Mouse (Mus musculus) spleen, postnatal 4 days (tissue): ENCODE results near the gene Lmx1a.

Source experiments
- DNase-seq, 2 experiments: peaks; one replicate each; pipeline ENCODE4 v3.0.0; 2022; ENCODE audit warnings: low spot score in 2 of 2

The Lmx1a gene

DNA sequence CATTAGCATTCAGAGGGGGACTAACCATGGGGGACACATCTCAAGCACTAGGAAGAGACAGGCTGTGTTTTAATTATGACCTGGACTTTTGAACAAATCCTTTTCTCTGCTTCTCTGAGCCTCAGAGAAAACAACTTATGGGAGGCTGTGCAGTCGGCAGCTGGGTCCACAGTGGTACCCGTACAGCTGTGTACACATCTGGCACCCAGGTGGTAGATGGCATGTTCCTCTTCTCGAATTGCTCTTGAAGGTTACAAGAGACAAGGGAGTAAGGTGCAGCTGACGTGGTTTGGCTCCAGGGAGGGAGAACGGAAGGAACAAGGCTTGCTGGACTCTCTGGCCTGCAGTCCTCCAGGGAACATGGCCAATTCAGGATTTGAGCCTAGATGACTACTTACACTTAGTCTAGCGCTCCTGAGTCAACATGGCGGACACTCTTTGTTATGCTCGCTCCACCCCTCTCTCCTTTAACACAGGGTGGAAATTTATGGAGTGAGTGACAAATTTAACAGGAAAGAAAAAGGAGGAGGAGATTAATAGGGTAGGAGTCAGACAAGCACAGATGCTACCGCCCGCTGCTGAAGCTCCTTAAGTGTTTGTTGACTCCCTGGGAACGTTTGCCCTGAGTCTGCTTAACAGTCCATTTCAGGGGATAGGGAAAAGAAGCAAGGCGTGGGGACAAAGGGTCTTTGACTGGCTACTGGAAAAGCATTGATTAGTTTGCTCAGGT lies 99.8 kb downstream of the Lmx1a start:
- DNase-seq = no peak

DNA sequence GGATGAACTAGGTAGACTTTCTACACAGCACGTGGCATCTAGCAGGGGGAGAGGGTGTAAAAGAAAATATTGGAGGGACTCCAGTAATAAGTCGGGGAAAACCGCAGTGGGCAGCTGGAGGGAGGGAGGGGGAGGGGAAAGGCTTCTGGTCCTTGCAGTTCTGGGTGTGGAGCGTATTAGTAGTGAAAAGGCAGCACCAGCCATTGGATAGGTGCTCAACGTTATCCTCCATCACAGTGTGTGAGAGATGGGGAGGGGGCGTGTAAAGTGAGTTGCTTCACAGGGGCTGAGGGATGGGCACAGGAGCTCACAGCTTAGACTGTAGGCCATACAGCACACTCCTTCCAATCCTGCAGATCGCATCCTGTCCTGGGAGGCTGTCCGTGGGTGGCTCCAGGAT lies 100.4 kb downstream of the Lmx1a start:
- no peak for DNase-seq

DNA sequence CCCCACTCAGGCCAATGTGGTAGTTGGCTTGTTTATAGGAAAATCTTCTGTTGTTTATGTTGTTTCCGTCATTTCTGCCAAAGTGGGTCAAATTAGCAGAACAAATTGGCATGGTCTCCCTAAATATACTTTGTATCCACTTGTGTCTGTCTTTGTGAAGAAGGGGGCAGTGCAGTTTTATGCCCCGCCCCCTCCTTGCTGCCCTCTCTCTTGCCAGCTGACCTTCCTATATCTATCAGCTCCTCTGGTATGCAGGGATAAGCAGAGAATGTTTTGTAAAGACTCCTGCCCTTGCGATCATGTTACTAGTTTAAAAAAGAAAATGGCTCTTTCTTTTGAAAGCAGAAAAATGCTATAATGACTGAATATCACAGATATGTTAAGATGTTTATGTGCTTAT lies 101.7 kb downstream of the Lmx1a start:
- no peak for DNase-seq

DNA sequence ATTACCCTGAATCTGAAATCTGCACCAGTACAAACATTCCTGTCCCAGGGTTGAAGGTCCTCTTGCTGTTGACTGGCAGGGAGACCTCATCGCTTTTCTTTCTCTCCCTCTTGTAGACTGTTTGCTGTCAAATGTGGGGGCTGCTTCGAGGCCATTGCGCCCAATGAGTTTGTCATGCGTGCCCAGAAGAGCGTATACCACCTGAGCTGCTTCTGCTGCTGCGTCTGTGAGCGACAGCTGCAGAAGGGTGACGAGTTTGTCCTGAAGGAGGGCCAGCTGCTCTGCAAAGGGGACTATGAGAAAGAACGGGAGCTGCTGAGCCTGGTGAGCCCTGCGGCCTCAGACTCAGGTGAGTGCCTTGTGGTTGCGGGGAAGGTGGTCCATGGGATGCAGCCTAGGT lies 102.2 kb downstream of the Lmx1a start:
- no peak for DNase-seq

DNA sequence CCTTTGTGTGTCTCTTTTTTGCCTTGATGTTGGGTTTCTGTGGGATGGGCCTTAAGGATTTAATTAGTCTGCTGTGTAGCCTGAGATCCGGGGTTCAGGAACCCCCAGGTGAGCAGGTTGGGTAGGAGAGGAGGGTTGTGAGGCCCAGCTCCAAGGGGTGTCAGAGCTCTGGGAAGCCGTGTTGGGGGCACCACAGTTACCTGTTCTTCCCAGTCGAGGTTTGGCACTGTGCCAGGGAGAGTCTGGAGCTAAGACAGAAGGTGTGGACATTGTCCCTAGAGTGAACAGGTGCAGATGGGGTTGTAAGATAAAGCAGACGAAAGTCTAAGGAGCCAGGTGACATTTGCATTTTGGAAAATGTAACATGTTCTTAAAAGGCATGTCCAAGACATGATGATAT lies 112.9 kb downstream of the Lmx1a start:
- no peak for DNase-seq

DNA sequence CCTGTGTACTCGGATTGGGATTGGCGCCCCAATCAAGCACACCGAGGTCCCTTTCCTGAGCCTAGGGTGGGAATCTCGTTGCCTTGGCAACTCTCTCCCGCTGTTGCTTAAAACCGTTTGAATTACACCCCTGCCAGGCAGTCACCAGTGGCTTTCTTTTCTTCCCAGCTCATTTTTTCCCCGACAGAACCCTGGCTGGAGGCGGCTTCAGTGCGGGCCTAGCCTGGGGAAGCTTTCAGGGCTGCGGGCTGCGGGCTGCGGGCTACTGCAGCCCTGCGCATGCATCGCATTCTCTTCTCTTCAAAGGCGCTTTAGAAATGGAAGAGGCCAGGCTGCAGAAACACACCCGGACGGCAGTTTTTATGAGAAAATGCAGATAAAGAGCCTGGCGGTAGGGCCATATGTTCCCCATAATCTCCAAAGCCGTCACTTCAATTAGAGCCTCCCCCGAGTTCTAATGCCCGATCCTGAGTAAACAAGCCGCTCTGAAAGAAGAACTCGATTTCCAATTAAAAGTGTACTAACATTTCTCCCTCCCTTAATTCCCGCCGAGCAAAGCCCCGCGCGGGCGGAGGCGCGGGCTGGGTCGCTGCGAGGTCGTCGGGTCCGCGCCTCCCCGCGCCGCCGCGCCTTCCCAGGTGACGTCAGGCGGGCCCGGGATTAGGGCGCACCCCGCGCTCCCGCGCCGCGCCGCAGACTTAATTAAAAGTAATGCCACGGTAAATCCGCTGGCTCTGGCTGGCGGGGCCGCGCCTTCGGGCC lies 113.7 kb downstream of the Lmx1a start:
- no peak for DNase-seq

DNA sequence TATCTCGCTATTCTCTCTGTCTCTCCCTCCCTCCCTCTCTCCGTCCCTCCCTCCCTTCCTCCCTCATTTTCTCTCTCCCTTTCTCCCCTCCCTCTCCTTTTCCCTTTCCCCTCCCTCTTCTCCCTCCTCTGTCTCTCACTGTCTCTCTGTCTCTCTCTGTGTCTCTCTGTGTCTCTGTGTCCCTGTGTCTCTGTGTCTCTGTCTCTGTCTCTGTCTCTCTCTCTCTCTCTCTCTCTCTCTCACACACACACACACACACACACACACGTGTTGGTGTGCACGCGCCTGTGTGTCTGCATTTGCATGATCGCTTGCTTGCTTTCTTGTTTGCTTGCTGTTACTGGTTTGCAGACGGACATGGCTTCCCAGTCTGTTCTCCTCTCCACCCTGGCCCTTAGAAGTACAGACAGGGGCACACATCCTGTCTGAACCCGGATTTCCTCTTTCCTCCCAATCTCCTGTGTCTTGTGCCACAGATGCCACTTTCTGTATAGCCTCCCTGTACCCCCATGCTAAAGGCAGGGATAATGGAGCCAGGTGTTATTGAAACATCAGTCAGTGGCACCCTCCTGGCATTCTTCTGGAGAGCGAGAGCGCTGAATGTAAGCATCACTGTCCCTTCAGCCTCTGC lies 114.4 kb downstream of the Lmx1a start:
- DNase-seq = no peak

DNA sequence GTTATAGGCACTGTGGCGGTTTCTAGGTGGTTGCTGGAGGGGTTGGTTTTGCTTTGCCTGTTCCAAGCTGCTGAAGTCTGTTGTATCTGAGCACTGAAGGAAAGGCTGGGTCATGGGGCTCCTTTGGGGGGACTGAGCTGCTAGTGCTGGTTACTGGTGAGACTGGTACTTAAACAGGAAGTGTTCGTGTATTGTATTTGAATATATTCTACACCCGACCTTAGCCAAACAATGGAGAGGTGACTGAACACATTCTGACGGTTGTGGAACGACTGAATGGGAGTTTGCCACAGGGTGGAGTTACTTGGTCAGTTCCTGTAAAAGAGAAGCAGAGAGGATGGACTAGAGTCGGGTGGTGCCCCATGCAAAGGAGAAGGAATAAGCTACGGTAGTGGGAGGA lies 115.8 kb downstream of the Lmx1a start:
- no peak for DNase-seq

DNA sequence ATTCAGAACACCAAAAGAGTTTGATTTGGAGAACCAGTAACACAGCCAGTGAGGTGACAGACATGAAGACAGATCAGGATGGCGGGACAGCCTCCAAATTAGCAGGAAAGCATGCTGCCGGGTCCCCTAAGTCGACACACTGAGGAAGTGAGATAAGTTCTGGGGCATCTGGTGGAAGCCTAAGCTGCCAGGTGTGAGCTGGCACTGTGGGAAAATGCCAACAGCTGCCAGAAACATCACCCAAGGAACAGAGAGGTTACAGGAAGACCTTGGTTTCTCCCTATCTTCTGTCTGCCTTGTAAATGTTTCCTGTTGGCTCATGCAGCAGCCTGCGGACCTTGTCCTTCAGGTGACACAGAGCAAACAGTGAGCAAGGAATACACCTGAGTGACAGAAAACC lies 122.1 kb downstream of the Lmx1a start:
- no peak for DNase-seq

DNA sequence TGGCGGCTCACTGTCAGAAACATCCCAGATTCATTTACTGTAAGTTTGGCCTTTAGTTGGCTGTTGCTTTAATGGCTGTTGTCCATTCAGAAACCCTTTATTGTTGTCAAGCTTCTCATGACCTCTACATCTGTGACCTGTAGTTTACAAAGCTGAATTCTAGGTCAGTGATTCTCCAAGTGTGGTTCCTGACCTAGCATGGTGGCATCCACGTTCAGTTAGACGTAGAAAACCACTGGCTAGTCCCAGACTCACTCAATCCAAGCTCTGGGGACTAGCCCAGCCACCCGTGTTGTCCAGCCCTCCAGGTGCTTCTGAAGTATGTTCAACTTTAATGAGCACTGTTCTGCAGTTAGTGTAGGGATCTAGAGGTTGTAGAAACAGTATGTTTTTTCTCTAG lies 126.1 kb downstream of the Lmx1a start:
- DNase-seq = no peak

DNA sequence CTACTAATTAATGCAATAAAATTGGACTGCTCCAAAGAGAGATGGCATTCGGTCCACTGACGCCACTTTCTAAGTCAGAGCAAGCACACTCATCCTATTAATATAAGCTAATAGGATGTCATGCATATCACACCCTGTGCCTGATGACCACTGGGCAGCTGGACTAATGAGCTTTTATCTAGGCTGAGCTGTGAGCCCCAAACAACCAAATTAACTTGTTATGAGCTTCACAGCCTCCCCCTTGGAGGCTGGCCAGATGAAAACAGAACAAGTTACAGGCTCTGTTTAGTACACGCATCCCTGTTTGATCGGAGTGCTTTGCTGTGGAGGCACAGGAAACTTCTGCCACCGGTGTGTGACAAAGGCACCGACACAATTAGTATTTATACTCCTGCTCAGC lies 128.0 kb downstream of the Lmx1a start:
- DNase-seq = no peak

DNA sequence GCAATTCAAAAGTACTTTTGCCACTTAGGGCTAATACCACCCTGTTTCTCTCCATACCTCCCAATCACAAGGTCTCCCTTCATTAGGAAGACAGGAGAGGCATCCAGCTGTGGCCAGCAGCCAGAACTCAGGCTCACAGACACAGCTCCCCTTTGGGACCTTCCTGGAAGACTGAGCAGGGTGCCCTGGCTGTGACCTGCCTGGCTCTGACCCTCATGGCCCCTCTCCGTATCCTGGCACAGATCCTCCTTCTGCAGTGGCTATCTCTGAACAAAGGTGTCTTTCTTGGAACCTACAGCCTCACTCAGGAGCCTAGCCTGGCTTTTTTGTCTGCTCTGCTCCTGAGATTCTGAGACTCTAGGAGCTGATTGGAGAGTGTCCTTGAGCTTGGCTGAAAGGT lies 128.6 kb downstream of the Lmx1a start:
- no peak for DNase-seq

DNA sequence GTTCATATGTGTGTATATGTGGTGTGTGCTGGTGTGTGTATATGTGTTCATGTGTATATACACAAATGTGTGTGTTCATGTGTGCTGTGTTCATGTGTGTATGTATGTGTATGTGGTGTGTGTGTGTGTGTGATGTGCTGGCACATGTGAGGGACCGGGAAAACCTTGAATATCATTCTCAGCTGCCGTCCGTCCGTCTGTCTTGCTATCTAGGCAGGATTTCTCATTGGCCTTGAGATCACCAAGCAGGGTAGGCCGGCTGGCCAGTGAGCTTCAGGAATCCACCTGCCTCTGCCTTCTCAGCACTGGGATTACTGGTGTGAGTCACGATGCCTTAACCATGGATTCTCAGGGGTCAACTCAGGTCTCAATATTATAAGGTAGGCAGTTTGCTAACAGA lies 131.0 kb downstream of the Lmx1a start:
- DNase-seq = no peak

DNA sequence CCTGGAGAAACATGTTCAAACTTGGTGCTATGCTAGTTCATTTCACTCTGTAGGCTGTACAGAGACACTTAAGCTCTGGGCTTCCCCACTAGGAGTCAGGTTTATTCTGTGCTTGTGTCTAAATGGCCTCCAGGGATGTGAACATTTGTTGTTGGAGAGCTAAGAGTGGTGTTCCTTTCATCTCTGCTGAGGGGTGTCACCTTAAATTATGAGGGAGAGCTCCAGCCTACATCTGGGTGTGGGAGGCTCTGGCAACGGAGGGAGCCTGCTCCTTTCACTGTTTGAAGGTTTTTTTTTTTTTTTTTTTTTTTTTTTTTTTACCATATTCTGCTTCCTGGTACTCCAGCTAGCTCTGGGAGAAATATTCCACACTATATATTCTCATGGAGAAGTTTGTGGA lies 132.1 kb downstream of the Lmx1a start:
- DNase-seq = no peak

DNA sequence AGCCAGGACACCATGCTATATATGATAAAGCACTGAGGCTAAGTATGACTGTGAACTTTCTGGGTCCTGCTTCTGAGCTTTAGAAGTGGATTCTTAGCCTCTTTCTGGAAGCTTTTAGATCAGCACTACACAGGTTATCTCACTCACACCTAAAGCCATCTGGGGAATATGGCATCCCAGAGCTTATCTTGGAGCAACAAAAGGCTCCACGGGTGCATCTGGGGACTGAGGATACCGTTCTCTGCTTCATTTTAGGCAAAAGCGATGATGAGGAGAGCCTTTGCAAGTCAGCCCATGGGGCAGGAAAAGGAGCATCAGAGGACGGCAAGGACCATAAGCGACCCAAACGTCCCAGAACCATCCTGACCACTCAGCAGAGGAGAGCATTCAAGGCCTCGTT lies 141.3 kb downstream of the Lmx1a start:
- DNase-seq = no peak

DNA sequence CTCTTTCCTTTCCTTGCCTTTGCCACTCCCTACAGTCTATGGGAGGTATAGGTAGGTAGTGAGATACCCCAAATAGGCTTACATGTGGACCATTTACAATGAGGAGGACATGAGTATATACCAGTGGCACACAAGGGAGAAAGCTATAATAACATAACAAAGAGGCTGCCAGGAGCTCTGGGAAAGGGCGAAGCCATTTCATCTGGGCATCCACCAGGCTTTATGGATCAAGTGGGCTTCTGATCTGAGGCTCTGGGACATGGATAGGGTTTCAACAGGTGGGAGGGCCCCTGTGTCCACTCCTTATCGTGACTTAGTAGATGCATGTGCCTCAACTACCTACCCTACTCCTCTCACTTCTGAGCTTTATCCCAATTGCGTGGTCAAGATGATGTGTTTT lies 142.6 kb downstream of the Lmx1a start:
- DNase-seq = no peak

DNA sequence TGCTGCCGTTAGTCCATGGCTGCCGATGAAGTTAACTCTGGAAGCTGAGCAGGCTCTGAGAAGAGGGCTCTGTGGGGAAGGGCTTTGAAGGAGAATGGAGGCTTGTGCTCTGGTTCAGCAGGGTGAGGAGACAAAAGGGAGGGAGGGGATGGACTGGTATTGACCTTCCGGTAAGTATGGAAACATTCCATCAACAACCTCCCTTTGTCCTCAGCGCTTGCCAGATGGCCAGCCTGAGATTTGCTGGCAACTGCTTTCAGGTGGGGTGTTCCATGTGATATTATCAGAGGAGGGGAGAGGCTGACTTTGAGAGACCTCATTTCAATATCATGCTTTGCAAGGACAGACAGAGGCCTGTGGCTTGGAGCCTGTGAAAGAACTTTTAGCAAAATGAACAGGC lies 165.8 kb downstream of the Lmx1a start:
- DNase-seq = no peak

DNA sequence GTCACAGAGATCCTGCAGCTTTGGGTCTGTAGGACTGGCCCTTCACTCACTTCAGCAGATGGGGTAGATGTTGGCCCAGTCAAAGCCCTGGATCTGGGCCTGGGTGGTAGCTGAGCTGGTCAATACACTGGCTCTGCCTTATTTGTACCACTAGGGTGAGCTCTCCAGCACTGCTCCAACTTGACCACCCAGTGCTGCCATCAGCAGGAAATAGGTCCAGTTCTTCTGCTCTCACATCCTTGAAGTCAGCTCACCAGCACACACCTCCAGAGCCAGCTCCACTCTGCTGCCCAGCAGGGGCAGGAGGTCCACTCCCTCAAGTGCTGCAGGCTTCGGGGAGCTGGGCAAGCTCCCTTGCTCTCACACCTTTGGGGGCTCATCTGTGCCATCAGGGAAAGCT lies 183.0 kb downstream of the Lmx1a start:
- DNase-seq = no peak

DNA sequence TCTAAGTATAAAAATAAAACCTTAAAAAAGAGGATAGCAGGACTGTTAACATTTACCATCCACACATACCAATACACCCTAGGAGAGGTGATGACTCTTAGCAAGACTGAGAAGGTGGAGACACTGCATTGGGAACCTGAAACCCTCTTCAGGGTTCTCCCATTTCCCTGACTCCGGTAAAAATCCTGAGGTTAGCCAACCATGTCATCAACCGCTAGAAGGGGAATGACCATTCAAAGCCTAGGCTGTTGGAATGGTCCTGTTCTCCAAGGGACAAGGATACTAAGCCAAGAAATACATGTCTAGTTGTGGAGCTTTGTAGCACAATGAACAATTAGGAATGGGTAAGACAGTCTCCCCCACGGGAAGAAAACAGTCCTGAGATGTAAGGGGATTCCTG lies 185.1 kb downstream of the Lmx1a start:
- DNase-seq = no peak

DNA sequence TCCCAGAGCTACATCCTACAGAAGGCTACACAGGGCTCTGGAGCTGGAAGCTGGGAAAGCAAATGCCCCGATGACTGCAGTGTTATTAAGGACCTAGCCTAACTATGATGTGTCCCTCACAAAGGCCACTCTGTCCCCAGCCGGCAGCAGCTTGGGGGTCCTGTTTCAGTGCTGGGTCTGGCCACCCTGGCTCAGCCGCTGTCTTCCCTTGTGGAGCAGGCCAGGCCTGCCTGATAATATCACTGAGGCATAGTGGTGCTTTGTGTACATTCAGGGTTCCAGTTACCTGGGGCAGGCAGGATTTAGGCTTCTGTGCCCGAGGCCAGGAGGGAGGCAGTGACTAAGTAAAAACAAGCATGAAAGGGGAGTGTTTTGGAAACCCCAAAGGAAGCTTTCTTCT lies 188.9 kb downstream of the Lmx1a start:
- no peak for DNase-seq

DNA sequence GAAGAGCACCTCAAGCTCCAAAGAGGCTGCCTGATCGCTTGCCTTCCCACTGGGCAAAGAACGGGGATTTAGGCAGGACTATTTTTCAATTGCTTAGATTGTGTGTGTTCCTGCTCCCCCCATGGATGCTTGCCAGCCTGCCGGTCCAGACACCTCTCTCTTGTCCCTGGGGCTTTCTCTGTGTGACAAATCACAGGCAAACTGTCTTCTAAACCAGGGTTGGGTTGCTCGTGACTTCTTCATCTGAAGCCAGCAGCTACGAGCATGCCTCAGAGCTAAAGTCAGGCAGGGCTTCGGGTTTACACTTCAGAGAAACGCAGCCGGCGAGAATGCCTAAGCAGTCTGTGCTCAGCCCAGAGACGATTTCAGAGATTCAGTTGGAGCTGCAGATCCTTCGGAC lies 189.3 kb downstream of the Lmx1a start:
- no peak for DNase-seq

DNA sequence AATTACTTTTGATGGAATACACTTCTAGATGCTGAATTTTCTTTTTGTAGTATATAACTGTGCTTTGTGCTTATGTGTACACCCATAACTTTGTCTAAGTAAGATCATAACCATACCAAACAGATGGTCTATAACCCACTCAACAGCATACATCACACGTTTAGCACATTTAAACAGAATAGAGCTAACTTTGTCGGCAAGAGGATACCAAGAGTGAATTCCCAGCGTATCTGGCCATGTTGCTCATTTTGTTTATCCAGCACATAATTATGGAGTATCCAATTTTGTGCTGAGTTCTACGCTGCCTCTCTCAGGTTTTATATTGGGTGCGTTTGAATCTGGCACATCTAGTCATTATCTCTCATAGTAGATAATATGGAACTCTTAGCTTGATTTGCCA lies 196.7 kb downstream of the Lmx1a start:
- DNase-seq = no peak

DNA sequence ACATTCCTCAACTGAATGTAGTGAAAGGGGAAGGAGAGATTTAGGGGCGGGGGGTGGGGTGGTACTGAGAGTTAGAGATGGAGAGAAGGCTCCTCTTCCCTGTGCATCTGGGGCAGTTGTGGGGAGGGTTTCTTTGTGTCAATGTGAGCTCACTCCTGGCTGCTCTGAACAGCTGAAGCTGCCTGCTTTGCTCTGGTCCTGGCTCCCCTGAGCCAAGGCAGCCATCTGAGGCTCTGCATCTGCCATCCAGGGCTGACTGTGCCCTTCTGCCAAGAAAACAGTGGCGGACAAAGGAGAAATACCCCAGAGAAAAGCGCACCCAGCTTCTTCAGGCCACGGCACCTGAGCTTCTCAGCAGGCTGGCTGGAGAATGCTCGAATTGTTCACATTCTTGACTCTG lies 199.1 kb downstream of the Lmx1a start:
- DNase-seq = no peak
